Mouse (Mus musculus) cerebellum, adult 2 months (tissue): ENCODE results near the gene Syne3.

ENCODE experiments used
- CTCF ChIP-seq: fragments of 200-500 bp; IDR thresholded peaks from 2 replicates; pipeline ENCODE4 v1.5.1; 2011; ENCODE audit warnings: low read depth, mild to moderate bottlenecking, control low read depth, low read length, moderate library complexity, borderline replicate concordance; ENCODE audit not compliant: insufficient read depth
- POLR2A ChIP-seq: fragments of 200-500 bp; IDR thresholded peaks from 2 replicates; pipeline ENCODE4 v1.6.1; 2011; ENCODE audit warnings: low read length, control low read depth, borderline replicate concordance; ENCODE audit not compliant: insufficient read depth

DNA sequence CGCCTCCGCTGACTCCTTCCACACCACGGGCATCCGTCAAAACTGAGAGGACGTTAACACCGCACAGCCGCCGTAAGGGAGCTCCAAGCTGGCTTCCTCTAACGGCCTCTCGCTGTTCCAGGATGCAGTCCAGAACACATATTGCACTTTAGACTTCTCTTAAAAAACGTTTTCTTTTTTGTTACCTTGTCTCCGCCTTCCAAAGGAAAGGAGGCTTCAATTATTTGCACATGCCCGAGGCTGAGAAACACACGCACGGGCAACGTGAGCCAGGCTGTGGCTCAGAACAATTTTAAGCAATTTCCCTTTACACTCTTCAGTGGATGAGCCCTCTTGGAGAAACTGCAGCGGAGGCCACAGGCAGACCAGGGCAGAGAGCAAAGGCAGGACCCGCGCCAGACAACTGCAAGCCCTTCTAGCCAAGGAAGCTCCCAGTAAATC lies 85.6 kb downstream of the Syne3 start:
- TF ChIP-seq POLR2A = no peak
- TF ChIP-seq CTCF = no peak
